Mouse (Mus musculus): ENCODE measurements around the gene Prkn.

Gene Prkn

DNA sequence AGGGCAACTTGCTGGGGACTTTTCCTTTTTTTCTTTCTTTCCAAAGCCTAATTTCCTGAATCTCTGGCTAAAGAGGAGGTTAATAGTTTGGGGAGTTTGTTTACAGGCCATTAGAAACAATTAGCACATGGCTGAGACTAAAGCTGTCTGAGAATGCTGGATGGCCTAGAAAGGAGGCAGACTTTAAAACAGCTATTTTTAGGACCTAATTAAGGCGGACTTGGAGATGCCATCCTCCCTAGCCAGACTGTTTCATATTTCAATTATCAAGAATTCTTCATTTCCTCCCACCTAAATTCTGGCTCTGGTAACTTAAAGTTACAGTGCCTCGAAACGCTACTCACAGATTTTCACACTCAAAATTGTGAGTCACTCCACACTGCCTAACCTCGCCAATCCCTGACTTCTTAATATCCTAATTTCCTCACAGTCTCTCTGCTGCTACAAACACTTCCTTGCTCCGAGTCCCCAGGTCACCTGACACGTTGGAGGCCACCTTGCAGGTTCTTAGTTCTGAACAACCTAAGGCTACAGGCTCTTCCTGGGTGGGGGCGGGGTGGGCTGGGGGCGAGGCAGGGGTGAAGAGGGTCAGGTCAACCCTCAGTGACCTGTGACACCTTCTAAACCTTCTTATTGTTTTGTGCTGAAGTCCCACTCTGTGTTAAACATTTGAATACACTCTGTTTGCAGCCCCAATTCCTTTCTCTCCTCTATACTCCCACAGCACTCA, 674.0 kb downstream of the Prkn start:
- in situ Hi-C loops (cut with MboI, MseI) = no loop called here

DNA sequence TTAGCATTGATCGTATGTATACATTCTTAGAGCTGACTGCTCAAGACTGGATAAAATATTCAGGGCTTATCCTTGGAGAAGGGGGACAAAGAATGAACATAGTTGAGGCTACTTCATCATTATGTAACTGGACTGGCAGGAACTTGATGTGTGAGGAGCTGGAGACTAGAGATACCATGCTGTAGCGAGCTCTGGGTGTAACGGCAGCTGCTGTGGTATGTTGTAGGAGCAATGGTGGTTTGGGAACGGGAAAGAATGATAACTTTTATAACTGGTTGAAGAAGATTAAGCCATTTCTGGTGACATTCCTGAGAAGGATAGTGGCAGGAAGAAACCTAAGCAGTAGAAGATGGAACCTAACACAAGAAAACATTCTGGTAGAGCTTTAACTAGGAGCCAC, 675.4 kb downstream of the Prkn start:
- in situ Hi-C loops (cut with MboI, MseI) = no loop called here

DNA sequence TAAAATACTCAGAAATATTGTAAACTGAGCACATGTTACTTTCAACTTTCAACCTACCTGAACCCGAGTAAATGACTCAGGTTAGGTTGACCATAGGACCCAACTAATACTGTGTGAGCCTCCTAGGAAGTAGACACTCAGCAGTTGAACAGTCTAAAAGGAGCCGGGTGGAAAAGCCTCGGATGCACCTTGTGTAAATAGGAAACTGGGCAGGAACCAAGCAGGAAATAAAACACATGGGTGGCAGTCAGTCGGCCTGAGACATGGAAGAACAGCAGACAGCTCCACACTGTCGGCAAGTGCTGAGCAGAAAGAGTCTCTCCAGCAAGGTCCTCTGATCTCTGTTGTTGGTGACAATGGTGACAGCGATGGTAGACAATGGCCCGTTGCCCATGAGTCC, 676.0 kb downstream of the Prkn start:
- in situ Hi-C loops (cut with MboI, MseI) = no loop called here

DNA sequence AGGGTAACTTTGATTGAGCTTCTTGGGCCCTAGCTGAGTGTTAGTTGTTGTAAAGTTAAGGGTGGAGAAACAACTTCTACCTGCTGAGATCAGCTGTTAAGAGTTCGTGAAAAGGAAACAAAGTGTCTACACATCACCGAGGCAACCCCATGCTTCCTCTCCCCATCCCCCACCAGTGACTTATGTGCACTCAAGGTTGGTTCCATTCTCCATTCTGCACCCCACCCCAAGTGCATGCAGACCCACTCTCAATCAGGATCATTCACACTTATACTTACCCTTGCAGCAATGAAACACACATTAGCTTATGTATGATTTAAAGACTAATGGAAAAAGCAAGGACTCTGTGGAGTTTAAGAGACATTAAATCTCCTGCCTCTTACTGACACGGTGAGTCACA, 691.9 kb downstream of the Prkn start:
- in situ Hi-C loops (cut with MboI, MseI) = no loop called here

DNA sequence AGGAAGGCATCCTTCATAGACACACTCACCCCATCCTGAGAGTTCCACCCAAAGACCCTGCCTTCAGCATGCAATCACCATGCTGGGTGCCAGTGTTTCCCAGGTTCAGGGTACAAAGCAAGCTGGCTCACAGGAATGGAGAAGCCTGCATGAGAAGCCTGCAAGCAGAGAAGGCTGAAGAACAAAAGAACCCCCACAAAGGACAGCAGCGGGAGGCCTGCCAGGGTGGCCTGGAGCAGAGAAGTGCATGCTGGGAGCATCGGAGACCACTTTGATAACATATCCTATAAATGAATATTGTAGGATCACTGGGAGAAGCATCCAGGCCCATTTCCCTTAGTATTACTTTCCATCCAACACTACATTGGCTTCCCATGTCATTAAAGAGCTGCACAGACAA, 692.6 kb downstream of the Prkn start:
- in situ Hi-C loops (cut with MboI, MseI) = no loop called here

- in situ Hi-C loops (cut with MboI, MseI) = no loop called here
Observed at GRCm38 (mm10) chr17:11533835-11534234, 693.7 kb downstream of the Prkn start.

- in situ Hi-C loops (cut with MboI, MseI) = no loop called here
Observed at GRCm38 (mm10) chr17:11538826-11539225, 698.6 kb downstream of the Prkn start.

- in situ Hi-C loops (cut with MboI, MseI) = no loop called here
Observed at GRCm38 (mm10) chr17:11541928-11542623, 701.9 kb downstream of the Prkn start.

- in situ Hi-C loops (cut with MboI, MseI) = no loop called here
Observed at GRCm38 (mm10) chr17:11550562-11550961, 710.4 kb downstream of the Prkn start.

DNA sequence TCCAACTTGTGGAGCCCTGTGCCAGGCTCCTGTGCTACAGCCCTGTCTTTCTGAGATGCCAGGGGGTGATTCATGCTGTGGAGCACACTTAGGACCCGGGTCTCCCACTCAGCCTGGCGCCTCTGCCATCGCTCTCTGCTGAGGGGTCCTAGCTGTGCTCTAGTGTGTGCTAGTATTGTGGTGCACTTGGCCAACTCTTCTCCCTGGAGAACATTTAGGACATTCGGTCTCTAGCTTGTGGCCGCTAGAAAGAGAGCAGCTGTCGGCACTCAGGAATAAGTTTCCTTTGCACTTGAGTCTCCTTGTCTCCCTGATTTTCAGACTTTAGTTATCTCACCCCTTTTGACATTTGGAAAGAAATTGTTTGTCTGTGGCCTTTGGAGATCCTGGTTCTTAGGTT, 725.5 kb downstream of the Prkn start:
- in situ Hi-C loops (cut with MboI, MseI) = no loop called here

- in situ Hi-C loops (cut with MboI, MseI) = no loop called here
Observed at GRCm38 (mm10) chr17:11570392-11570791, 730.2 kb downstream of the Prkn start.

- in situ Hi-C loops (cut with MboI, MseI) = no loop called here
Observed at GRCm38 (mm10) chr17:11573666-11574065, 733.5 kb downstream of the Prkn start.

DNA sequence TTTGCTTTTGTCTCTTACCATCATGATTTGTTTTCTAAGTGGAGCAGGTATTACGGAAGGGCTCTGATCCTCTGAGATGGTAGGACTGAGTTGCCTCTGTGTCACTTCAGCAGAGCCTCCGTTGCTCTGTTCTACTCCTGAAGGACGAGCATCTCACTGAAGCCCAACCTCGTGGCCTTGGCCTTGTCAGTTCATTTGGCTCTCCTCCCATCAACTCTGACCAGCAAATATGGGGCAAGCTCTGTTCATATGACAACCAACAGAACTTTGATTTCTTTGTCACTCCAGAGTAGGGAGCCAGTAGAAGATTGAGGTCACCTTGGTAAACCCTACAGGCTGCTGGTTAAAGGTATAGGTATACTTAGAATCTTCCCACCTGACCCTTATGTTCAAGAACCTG, 745.3 kb downstream of the Prkn start:
- in situ Hi-C loops (cut with MboI, MseI) = no loop called here

DNA sequence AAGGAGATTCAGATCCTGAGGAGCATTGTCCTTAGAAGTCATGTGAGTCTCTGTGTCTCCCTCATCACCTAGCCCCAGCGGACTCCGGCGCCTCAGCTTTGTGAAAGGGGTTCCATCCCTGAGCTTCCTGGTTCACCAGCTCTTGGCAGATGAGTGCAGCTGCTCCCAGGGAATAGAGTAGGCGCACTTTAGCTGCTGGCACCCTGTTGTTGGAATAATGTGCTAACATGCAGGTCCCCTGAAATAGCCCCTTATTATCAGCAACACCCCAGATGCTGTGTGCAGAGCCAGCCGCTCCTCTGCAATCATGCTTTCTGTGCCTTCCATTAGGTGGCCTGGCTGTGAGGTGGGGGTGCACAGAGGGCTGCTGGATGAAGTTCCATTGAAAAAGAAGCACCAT, 767.7 kb downstream of the Prkn start:
- in situ Hi-C loops (cut with MboI, MseI) = no loop called here

DNA sequence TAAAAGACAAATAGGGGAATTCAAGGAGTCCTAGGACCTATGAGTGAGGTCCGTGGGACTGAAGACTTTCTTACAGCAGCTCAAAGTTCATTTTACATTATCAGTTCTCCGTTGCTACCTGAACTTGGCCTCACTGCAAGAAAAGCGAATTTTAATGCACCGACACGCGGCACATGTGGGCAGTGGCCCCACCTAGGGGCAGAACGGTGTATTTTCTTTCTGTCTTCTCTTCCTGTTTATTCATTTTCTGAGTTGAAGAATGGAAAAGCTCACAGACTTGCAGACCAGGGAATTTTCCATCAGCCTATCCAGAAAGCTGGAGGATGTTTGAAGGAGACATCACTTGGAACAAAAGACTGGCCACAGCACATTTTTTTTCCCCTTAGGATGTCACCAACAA, 771.3 kb downstream of the Prkn start:
- in situ Hi-C loops (cut with MboI, MseI) = no loop called here

GRCm38 (mm10) chr17:11612801-11613531, 772.8 kb downstream of the Prkn start:
- in situ Hi-C loops (cut with MboI, MseI) = no loop called here

DNA sequence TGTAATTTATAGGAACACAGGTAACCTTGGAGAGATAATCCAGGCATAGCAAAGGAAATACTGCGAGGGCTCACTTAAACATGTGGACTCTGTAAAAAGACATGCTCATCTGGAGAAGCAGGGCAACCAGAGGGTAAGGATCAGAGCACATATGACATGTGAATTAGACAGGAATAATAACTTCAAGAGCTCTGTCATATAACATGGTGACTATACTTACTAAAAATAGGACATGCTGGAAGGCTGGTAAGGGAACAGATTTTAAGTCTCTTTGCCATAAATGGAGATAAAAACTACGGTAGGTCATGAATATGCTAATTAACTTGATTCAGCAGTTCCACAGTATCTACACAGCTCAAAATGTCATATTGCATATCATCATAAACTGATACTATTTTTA, 777.4 kb downstream of the Prkn start:
- in situ Hi-C loops (cut with MboI, MseI) = no loop called here

GRCm38 (mm10) chr17:11618886-11619590, 778.9 kb downstream of the Prkn start:
- in situ Hi-C loops (cut with MboI, MseI) = no loop called here

GRCm38 (mm10) chr17:11620770-11621169, 780.6 kb downstream of the Prkn start:
- in situ Hi-C loops (cut with MboI, MseI) = no loop called here

DNA sequence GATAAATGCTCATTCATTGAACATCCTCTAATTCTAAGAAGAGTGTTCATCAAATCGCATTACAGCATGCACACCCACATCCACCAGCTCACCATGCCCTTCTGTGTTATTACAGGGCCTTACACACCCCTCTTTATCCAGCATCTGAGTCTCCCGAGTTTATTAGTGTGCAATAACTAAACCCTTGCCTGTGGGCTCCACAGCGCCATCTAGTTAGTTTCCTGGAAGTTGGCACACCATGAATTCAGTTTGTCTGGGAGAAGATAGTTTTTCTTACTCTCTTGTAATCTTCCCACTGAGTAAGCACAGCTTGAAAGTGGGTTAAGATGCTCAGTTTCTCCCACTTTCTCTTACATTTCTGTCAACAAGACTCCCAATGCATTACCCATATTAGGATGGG, 781.3 kb downstream of the Prkn start:
- in situ Hi-C loops (cut with MboI, MseI) = no loop called here

DNA sequence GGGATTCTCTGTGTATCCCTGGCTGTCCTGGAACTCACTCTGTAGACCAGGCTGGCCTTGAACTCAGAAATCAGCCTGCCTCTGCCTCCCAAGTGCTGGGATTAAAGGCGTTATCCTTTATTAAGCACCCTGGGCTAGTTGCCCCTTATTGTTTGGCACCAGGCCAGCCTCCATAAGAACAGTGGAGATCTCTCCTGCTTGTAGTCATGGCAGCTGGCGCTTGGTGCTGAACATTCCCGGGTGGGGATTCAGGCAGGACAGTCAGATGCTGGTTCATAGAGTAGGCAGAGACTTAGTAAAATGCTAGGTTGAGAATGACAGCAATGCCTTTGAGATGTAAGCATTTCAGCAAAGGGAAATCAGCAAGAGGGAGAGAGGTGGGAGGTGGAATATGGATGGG, 786.1 kb downstream of the Prkn start:
- in situ Hi-C loops (cut with MboI, MseI) = no loop called here

DNA sequence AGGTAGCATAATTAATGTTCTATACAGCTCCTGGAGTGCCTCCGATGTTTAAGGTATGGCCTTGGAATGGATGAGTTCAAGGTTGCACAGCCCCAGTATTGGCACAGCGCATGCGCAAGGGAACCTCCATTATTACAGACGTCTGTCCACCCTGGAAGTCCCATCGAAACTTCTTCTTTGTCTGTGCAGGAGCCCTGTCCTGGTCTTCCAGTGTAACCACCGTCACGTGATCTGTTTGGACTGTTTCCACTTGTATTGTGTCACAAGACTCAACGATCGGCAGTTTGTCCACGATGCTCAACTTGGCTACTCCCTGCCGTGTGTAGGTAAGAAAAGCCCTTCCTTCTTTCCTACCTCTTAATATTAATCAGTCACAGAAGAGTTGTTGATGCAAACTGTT, 794.9 kb downstream of the Prkn start:
- in situ Hi-C loops (cut with MboI, MseI) = no loop called here
